Mouse (Mus musculus): ENCODE results near the gene AI837181. TPM values are rescaled to one million over a fixed set of nuclear protein-coding genes. Genes with fewer than 3 reads are reported as not detected.

AI837181 gene
- polyA plus RNA-seq, 1 experiment = 101 TPM

DNA sequence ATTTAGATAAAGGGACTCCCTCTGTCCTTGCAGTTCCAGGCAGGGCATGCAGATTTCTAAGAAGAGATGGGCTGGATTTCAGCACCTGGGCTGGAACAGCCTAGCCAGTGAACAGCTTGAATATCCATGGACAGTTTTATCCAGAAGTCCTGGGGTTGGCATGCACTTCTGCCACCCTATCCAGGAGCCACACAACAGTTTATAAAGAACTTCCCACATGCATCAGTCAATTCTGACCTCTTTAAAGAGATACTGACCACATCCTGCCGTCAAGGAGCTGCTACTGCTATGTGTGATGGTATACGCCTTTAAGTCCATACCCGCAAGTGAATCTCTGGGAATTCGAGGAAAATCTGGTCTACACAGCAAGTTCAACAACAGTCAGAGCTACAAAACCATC lies 4.3 kb downstream of the AI837181 start:
- no peak for TF ChIP-seq GATA1 (IDR thresholded peaks at IDR 0.05; ENCODE audit: low read length)

GRCm38 (mm10) chr19:5429806-5430205 lies 4.9 kb downstream of the AI837181 start:
- TF ChIP-seq GATA1 (IDR thresholded peaks at IDR 0.05; ENCODE audit: low read length) = no peak

- no peak for TF ChIP-seq GATA1 (IDR thresholded peaks at IDR 0.05; ENCODE audit: low read length)
Observed at GRCm38 (mm10) chr19:5430408-5430807, 5.5 kb downstream of the AI837181 start.

- TF ChIP-seq GATA1 (IDR thresholded peaks at IDR 0.05; ENCODE audit: low read length) = no peak
Observed at GRCm38 (mm10) chr19:5431911-5432464, 7.0 kb downstream of the AI837181 start.

- no peak for TF ChIP-seq GATA1 (IDR thresholded peaks at IDR 0.05; ENCODE audit: low read length)
Observed at GRCm38 (mm10) chr19:5432992-5433852, 8.3 kb downstream of the AI837181 start.

DNA sequence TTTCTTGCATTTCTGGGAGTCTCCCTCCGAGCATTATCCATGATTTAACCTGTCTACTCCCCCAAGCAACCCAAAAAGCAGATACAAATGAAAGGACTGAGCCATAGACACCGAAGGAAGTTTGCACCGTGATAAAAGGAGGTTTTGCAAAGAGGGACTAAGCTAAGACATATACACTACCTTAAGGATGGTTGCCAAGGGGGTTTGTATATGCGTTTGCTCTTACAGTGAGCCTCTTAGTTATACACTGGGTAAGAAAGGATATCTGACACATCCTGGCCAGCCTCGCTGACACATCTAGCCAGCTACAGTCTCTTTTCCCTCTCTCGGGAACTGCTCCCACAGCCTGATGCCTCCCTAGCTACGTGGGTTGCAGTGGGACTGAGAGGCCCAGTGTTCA lies 9.0 kb downstream of the AI837181 start:
- no peak for TF ChIP-seq GATA1 (IDR thresholded peaks at IDR 0.05; ENCODE audit: low read length)

- TF ChIP-seq GATA1 (IDR thresholded peaks at IDR 0.05; ENCODE audit: low read length) = no peak
Observed at GRCm38 (mm10) chr19:5444371-5444908, 19.5 kb downstream of the AI837181 start.

GRCm38 (mm10) chr19:5444954-5445353 lies 20.0 kb downstream of the AI837181 start:
- TF ChIP-seq GATA1 (IDR thresholded peaks at IDR 0.05; ENCODE audit: low read length) = no peak

DNA sequence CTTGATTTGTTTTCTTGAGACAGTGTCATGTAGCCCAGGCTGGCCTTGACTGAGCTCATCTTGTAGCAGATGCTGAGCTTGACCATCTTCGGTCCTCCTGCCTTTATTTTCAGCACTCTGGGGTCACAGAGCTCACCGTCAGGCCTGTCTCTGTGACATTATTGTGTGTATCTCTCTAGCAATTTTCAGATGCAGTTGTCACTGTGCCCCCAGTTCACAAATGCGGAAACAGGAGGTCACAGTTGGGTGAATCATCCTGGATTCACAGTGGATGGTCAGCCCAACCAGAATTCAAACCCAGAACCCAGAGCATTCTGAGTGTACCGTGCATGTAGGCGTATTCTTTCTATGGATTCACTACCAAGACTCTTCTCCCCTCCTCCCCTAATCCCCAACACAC lies 20.8 kb downstream of the AI837181 start:
- TF ChIP-seq GATA1 (IDR thresholded peaks at IDR 0.05; ENCODE audit: low read length) = no peak

DNA sequence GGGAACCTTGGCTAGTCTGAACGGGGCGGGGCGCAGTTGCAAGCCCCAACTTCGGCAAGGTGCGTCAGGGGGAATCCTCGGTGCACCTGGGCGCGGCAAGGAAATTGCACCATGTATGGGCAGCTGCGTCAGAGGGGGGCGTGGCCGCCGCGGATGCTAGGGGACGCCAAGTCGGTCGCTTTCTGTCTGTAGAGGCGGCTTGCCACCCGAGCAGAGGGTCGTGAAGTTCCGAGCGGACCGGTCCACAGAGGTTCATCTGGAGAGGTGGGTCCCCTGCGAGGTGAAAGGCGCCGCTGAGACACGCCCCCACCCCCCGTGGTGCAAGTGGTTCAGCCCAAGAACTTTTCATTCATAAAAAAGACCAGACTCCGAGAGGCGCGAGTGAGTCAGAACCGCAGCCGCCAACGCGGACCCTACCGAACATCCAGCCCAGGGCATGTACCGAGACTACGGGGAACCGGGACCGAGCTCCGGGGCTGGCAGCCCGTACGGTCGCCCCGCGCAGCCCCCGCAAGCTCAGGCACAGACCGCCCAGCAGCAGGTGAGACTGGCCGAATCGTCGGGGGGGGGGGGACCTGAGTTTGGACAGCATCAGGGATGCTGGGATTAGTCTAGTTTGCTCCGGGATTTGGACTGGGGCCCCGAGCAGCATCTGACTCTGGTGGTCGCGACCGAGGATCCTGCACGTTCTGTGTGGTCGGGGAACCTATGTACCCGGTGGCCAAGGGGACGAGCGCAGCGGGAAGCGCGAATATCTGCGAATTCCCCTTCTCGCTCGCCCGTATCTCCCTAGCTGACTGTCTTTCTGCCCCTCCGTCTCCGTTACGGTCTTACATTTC lies 22.8 kb downstream of the AI837181 start, which contains the start of gene Fosl1:
Gene Fosl1 (plus strand): TSS at position 33 of the 839 bp plus-strand sequence.
- TF ChIP-seq GATA1 (IDR thresholded peaks at IDR 0.05; ENCODE audit: low read length) = no peak

- no peak for TF ChIP-seq GATA1 (IDR thresholded peaks at IDR 0.05; ENCODE audit: low read length)
Observed at GRCm38 (mm10) chr19:5448354-5449150, 23.6 kb downstream of the AI837181 start.

- no peak for TF ChIP-seq GATA1 (IDR thresholded peaks at IDR 0.05; ENCODE audit: low read length)
Observed at GRCm38 (mm10) chr19:5449673-5450072, 24.7 kb downstream of the AI837181 start.

GRCm38 (mm10) chr19:5451766-5452165 lies 26.8 kb downstream of the AI837181 start:
- no peak for TF ChIP-seq GATA1 (IDR thresholded peaks at IDR 0.05; ENCODE audit: low read length)

- no peak for TF ChIP-seq GATA1 (IDR thresholded peaks at IDR 0.05; ENCODE audit: low read length)
Observed at GRCm38 (mm10) chr19:5455037-5455436, 30.1 kb downstream of the AI837181 start.

DNA sequence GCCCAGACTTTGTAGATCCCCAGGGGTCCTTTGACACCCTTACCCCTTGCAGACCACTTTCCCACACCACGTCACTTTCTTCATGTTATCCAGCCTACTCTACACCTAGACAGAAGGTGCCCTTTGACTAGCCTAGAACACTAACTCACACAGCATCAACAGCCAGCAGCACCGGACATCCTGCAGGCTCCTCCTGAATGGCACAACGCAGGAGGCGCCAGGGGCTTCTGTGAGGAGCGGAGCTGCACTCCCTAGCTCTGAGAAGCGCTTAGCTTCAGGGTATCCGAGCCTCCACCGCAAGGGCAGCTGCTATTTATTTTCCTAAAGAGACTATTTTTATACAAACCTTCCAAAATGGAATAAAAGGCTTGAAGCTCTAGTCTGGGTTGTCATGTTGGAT lies 30.6 kb downstream of the AI837181 start:
- TF ChIP-seq GATA1 (IDR thresholded peaks at IDR 0.05; ENCODE audit: low read length) = no peak
